Mouse (Mus musculus): ENCODE measurements around the gene Cmbl. TPM values are rescaled to one million over a fixed set of nuclear protein-coding genes. Genes with fewer than 3 reads are reported as not detected.
"Not testable (repeated sequence)": the region's sequence is repeated elsewhere in the genome, so short reads cannot be mapped to it uniquely, and the experiment has no call there.

The Cmbl gene
- polyA plus RNA-seq, 1 experiment from 2014 or later = 0.51 TPM

DNA sequence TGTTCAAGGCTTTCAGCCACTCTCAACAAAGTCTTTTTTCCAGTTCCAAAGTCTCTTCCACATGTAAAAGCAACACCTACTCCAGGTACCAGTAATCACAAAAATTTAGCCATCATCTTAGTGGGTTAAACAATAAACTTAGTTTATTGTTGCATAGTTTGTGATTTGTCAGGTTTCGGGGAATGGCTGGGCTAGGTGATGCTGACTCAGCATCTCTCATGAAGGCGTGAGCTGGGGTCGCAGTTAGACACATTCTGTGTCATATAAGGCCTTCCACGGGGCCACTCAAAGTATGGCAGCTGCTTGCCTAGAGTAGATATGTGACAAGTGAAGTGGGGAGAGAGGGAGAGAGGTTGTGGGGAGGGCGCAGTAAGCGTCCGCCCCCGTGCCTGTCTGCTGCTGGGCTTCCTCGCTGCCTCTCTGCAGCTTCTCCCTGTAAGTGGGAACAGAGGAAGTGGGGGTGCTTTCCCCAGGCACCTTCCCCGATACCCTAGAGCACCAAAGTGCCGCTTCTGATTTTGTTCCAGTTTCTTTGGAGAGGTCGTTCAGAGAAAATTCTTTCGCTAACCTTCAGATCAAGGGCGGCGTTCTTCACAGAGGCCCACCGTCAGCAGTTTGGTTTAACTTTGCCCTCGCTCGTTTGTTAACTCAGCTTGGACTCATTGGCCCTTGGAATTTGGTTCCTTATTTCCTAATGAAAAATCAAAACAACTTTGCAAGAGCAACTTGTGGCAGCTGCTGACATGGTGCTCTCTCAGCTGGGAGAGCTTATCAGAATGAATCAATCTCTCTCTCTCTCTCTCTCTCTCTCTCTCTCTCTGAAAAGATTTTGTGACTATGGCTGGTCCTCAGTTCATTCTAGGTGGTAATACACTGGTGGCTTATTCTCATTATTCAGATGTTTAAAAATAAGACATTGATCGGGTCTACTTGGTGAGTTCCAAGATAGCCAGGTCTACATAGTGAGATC is 1.3 kb upstream of the Cmbl start:
- TF ChIP-seq CTCF (IDR thresholded peaks at IDR 0.05) = no peak
- in situ Hi-C loops (cut with MboI; ENCODE audit: low pct_unique_long_range_greater_than_20kb) = no loop called here
- DNase-seq (ENCODE audit: low read depth, low spot score) (no peak), ATAC-seq (no peak)
- no peaks in the 10 kb centered on the region for H3K27me3 ChIP-seq
- ChIA-PET POLR2A (interaction anchor here (0.6 kb wide), 1 partner anchor 31 kb away, joined by 3 read pairs; no protein-coding TSS in a partner anchor), CTCF (no interaction called here)

DNA sequence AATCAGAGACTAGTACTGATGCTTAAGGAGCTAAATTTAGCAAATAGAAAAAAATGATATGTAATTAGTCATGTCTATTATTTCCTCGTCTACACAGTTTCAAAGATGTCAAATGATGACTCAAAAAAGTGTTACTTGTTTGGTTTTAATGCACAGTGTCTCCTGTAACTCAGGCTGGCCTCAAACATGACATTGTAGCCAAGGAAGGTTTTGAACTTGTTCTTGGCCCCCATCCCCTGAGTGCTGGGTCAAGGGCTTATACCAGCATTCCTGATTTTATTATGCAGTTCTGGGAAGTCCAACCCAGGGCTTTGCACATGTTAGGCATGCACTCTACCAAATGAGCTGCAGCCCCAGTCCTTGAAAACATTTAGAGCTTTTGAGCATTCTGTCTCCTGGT is 597 bp downstream of the Cmbl start:
- POLR2A ChIA-PET = interaction anchor here (0.8 kb wide), 1 partner anchor 12 kb away, joined by 4 read pairs; no protein-coding TSS in a partner anchor
- no peaks in the 10 kb centered on the region for H3K27me3 ChIP-seq
- no peak for TF ChIP-seq CTCF (IDR thresholded peaks at IDR 0.05)
- CTCF ChIA-PET = interaction anchor here (0.9 to 1.8 kb wide), 2 partner anchors 19 to 21 kb away, joined by 3 to 5 read pairs; no protein-coding TSS in a partner anchor
- in situ Hi-C loops (cut with MboI; ENCODE audit: low pct_unique_long_range_greater_than_20kb) = no loop called here
- DNase-seq (ENCODE audit: low read depth, low spot score) (no peak), ATAC-seq (no peak)

DNA sequence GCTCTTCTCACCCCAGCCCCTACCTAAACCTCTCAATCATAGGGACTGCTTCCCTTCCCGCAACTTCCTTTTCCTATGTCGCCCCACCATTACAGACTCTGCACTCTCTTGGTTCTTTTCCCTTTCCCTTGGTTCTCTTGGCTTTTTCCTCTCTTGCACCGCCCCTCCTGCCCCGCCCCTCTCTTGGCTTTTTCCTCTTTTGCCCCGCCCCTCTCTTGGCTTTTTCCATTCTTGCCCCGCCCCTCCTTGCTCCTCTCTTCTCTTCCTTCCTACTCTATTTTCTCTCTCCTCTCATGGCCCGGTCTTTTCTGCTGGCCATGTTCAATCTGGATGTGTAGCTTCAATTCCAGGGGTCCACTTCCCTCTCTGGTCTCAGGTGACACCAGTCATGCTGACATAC is 2.2 kb downstream of the Cmbl start:
- POLR2A ChIA-PET = no interaction called here
- no peak for ATAC-seq
- in situ Hi-C loops (cut with MboI; ENCODE audit: low pct_unique_long_range_greater_than_20kb) = no loop called here
- no peak for DNase-seq (ENCODE audit: low read depth, low spot score)
- no peak for TF ChIP-seq CTCF (IDR thresholded peaks at IDR 0.05)
- H3K27me3 ChIP-seq = no peaks in the 10 kb centered on the region
- CTCF ChIA-PET = interaction anchor here (1.1 kb wide), 1 partner anchor 11 kb away, joined by 3 read pairs; no protein-coding TSS in a partner anchor

DNA sequence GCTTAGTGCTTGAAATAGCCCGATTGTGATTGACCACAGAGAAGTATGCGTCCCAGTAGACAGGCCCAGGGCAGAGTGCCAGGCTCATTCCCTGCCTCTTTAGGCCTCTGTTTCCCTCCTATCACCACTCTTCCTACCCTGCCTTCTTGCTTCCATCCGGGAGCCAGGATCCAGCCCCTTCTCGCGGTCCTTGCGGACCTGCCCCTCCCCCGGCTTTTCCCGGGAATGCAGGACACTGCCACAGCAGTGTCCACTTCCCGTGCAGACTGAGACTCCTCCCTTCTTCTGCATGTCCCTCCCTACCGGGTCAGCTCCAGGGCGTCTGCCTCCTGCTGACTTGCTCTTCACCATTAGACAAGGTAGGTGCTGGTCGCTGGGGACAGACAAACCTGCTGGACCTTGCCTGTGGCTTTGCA is 3.4 kb downstream of the Cmbl start:
- ATAC-seq = peak; percentile 40

DNA sequence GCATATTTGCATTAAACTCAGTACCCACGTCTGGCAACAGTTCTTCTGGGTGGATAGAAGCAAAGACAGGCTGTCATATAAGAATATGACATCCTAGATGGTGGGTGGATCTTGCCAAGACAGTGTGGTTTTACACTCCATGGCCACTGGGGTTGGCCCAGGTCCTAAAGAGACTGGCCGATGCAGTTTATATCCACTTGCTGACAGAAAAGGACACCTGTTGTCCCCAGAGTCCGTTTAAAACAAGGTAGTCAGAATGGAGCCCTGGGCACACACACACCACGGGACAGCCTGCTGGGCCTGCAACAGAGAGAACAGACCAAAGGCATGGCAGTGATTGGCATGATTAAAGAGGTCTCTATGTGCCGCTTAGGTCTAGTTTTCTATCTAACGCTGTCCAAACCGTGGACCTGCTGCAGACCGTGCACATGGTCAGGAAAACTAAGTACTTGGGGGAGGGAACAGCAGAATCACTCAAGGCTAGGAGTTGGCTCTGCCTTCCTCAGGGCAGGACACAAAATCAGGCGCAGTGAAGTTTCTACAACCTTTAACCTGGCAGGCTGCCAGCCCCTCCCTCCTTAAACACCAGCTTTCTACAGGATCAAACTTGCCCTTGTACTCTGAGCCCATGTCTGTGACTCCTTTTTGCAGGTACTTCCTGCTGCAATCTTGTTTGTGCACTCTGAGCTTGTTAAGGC is 4.3 kb downstream of the Cmbl start:
- DNase-seq (ENCODE audit: low read depth, low spot score) = no peak
- ChIA-PET POLR2A (interaction anchor here (0.5 to 0.6 kb wide), 2 partner anchors 15 to 115 kb away, joined by 3 to 4 read pairs; no protein-coding TSS in a partner anchor), CTCF (interaction anchor here (1.0 kb wide), 1 partner anchor 17 kb away, joined by 3 read pairs; no protein-coding TSS in a partner anchor)
- peak; percentile 25 for ATAC-seq
- in situ Hi-C loops (cut with MboI; ENCODE audit: low pct_unique_long_range_greater_than_20kb) = no loop called here
- TF ChIP-seq CTCF (IDR thresholded peaks at IDR 0.05) = no peak
- no peaks in the 10 kb centered on the region for H3K27me3 ChIP-seq

More for the DNA sequence above, 3.4 kb downstream of the Cmbl start:
- no peak for DNase-seq (ENCODE audit: low read depth, low spot score)
- H3K27me3 ChIP-seq = no peaks in the 10 kb centered on the region
- no peak for TF ChIP-seq CTCF (IDR thresholded peaks at IDR 0.05)
- in situ Hi-C loops (cut with MboI; ENCODE audit: low pct_unique_long_range_greater_than_20kb) = no loop called here
- POLR2A ChIA-PET = interaction anchor here (0.6 to 1.0 kb wide), 2 partner anchors 17 to 25 kb away, joined by 3 to 4 read pairs; no protein-coding TSS in a partner anchor
- CTCF ChIA-PET = interaction anchor here (1.0 to 1.1 kb wide), 2 partner anchors 12 to 18 kb away, joined by 3 read pairs; no protein-coding TSS in a partner anchor

- ATAC-seq (no peak), DNase-seq (ENCODE audit: low read depth, low spot score) (no peak)
- ChIA-PET POLR2A (no interaction called here), CTCF (no interaction called here)
- in situ Hi-C loops (cut with MboI; ENCODE audit: low pct_unique_long_range_greater_than_20kb) = no loop called here
- no peak for TF ChIP-seq CTCF (IDR thresholded peaks at IDR 0.05)
- H3K27me3 ChIP-seq = no peaks in the 10 kb centered on the region
Measured at GRCm38 (mm10) chr15:31570959-31571358, 5.8 kb downstream of the Cmbl start.

DNA sequence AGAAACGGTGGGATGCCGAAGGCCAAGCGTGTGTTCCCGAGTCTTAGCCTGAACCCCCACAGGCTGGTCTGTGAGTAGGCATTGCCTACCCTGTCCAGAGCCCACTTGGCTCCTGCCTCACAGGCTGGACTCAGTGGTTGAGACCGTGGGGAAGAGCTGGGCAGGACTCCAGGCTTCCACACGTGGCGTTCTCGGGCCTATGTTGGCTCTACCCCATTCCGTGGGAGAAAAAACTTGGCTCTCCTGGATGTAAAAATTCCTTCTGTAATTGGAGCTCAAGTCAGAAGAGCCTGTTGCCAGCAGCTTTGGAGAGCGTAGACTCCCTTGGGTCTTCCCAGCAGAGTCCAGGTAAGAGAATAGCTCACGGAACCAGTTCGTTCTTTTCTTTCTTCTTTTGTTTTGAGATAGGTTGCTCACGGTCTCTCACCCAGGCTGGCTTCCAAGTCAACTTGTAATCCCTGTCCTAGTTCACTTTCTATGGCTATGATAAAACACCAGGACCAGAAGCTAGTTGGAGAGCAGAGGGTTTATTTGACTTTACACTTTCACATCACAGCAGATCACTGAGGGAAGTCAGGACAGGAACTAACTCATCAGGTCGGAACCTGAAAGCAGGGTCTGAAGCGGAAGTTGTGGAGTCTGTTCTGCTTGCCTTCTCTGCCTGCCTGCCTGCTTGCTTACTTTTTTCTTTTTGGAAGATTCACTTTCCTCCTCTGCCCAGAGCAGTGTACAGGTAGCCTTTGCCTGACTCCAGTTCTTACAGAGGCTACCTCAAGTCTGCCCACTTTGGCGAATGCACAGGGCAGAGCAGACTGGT is 6.9 kb downstream of the Cmbl start:
- DNase-seq (ENCODE audit: low read depth, low spot score) (no peak), ATAC-seq (no peak)
- in situ Hi-C loops (cut with MboI; ENCODE audit: low pct_unique_long_range_greater_than_20kb) = no loop called here
- POLR2A ChIA-PET = no interaction called here
- H3K27me3 ChIP-seq = no peaks in the 10 kb centered on the region
- CTCF ChIA-PET = interaction anchor here (2.1 kb wide), 1 partner anchor 12 kb away, joined by 7 read pairs; no protein-coding TSS in a partner anchor
- no peak for TF ChIP-seq CTCF (IDR thresholded peaks at IDR 0.05)

- ChIA-PET CTCF (interaction anchor here (2.1 kb wide), 1 partner anchor 11 kb away, joined by 7 read pairs; no protein-coding TSS in a partner anchor), POLR2A (no interaction called here)
- no peak for ATAC-seq
- no peak for TF ChIP-seq CTCF (IDR thresholded peaks at IDR 0.05)
- H3K27me3 ChIP-seq = no peaks in the 10 kb centered on the region
- no peak for DNase-seq (ENCODE audit: low read depth, low spot score)
- in situ Hi-C loops (cut with MboI; ENCODE audit: low pct_unique_long_range_greater_than_20kb) = no loop called here
Measured at GRCm38 (mm10) chr15:31573287-31573686, 8.1 kb downstream of the Cmbl start.

DNA sequence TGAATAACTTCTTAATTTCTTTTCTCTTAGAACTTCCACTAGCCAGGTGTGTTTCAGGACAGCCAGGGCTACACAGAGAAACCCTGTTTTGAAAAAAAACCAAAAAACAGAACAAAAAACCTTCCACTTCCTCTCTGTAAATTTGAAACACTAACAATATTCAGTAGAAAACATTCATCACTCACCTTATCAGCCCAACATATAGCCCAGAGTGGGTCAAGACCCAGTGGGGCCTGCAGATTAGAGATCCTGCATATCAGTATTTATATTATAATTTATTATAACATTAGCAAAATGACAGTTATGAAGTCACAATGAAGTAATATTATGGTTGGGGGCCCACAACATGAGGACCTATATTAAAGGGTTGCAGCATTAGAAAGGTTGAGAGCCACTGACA is 8.5 kb downstream of the Cmbl start:
- ATAC-seq = no peak
- CTCF ChIA-PET = interaction anchor here (2.1 kb wide), 1 partner anchor 11 kb away, joined by 7 read pairs; no protein-coding TSS in a partner anchor
- no peak for DNase-seq (ENCODE audit: low read depth, low spot score)
- H3K27me3 ChIP-seq = no peaks in the 10 kb centered on the region
- TF ChIP-seq CTCF (IDR thresholded peaks at IDR 0.05) = no peak
- POLR2A ChIA-PET = no interaction called here
- in situ Hi-C loops (cut with MboI; ENCODE audit: low pct_unique_long_range_greater_than_20kb) = no loop called here

GRCm38 (mm10) chr15:31576076-31576475 is 10.9 kb downstream of the Cmbl start:
- in situ Hi-C loops (cut with MboI; ENCODE audit: low pct_unique_long_range_greater_than_20kb) = no loop called here
- no peak for ATAC-seq
- ChIA-PET CTCF (interaction anchor here (0.7 kb wide), 1 partner anchor 108 kb away, joined by 3 read pairs; no protein-coding TSS in a partner anchor), POLR2A (no interaction called here)
- TF ChIP-seq CTCF (IDR thresholded peaks at IDR 0.05) = no peak
- H3K27me3 ChIP-seq = no peaks in the 10 kb centered on the region
- no peak for DNase-seq (ENCODE audit: low read depth, low spot score)

DNA sequence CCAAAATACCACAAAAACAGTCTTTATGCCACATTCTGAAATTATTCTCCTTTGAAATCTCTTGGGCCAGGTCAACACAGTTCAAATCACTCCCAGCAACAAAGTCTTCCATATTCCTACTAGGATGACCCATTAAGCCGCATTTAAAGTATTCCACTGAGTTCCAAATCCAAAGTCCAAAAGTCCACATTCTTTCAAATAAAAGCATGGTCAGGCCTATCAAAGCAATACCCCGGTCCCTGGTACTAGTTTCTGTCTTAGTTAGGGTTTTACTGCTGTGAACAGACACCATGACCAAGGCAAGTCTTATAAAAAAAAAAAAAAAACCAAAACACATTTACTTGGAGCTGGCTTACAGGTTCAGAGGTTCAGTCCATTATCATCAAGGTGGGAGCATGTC is 15.9 kb downstream of the Cmbl start:
- ATAC-seq; DNase-seq (ENCODE audit: low read depth, low spot score); POLR2A ChIA-PET; H3K27me3 ChIP-seq; CTCF ChIA-PET: not testable (repeated sequence)
- in situ Hi-C loops (cut with MboI; ENCODE audit: low pct_unique_long_range_greater_than_20kb) = loop anchor here (10.0 kb wide), 1 partner anchor 256 kb away; no protein-coding TSS in a partner anchor

Measured in Patski (cell line).